Mouse (Mus musculus) c-Kit-positive CD71-positive TER-119-positive erythroid progenitor cells, embryonic 14.5 days (primary cell): Measurements from ENCODE around the gene Ctrl.
A peak's percentile ranks its signal among the peaks of the same experiment; 100 is the strongest.
"Not testable (repeated sequence)": the region's sequence is repeated elsewhere in the genome, so short reads cannot be mapped to it uniquely, and the experiment has no call there.

Source experiments
- DNase-seq: peaks from one replicate; pipeline ENCODE4 v3.0.0-alpha.2; 2013; ENCODE audit warnings: low spot score

Gene Ctrl

DNA sequence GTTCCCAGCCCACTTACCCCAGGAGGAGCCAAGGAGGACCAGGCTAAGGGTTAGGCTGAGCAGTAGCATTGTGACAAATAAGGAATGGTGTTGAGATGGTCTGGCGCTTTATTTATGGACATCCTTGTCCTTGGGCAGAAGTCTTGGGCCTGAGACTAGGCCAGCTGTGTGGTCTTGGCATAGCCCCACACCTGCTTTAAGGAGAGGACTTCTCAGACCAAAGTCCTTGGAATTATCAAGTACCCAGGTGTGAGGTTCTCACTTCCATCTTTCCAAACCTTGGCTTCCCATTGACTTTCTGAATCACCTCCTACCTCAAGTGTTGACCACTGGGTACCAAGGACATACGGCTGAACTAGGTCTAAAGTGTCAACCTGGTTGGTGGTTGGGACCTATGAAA is at the start of gene Ctrl:
Gene Ctrl, minus strand, starts transcription at position 101 of the 400 bp plus-strand sequence.
- no peak for DNase-seq

DNA sequence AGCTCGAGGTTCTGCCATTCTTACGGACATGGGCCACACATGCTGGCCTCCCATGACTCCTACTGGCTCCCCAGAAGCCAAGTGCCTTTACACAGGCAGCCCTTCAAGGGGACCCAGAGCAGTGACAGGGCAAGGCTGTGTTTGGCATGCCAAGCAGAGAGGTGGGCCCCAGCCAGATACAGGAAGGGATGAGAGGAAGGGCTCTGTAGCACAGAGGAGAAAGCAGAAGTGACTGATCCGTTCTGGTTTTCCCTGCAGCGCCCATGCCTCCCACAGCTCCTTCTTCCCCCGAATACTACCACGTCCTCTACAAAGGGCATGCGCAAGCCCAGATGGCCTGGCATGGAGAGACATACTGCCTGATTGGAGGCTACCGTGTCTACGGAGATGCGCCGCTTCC is 49.7 kb upstream of the Ctrl start:
- not testable (repeated sequence) for DNase-seq

DNA sequence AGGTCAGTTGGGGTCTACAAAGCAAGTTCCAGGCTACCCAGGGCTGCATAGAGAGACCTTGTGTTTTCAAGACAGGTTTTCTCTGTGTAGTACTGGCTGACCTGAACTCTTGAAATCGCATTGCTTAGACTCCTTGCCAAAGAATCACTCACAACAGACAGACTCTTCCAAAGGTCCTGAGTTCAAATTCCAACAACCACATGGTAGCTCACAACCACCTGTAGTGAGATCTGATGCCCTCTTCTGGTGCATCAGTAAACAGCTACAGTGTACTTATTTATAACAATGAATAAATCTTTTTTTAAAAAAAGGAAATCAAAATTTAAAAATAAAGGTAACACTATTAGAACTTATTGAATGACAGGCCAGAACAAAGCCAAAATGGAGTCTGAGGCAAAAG is 47.5 kb upstream of the Ctrl start:
- no peak for DNase-seq

DNA sequence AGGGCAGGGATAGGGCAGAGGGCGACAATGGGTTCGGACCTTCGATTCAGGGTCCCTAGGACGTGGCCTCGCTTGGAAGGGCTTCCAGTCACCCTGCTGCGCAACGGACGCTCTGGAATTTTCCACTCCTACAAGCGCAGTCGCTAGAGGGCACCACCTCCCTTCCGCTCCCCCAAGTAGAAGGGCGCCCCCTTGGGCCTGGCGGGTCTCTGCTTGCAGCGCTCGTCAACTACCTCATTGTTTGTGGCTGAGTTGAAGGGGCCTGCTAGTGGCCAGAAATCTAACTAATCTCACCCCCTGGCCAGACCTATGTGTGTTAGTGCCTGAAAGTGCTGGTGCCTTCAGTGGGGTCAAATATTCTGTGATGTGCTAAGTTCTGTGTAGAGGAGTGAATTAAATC is 45.7 kb upstream of the Ctrl start, which contains the start of gene Dpep3:
Gene Dpep3, minus strand, starts transcription at position 105 of the 400 bp plus-strand sequence.
- DNase-seq: no peak

DNA sequence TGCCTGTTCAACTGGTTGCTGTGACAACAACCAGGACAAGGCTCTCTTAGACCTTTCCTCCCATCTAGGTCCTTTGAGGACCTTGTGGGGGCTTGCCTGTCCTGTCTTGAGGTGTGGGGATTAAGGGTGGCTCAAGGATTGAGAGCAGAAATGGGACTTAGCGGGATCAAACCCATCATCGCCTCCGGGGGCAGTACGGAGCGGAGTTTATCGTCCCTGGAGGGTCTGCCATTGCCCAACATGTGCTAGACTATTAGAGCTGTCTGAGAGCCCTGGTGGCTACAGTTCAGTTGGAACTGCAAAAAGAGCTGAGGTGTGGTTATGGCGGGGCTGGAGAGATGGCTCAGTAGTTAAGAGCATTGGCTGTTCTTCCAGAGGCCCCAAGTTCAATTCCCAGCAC is 41.7 kb upstream of the Ctrl start:
- no peak for DNase-seq

DNA sequence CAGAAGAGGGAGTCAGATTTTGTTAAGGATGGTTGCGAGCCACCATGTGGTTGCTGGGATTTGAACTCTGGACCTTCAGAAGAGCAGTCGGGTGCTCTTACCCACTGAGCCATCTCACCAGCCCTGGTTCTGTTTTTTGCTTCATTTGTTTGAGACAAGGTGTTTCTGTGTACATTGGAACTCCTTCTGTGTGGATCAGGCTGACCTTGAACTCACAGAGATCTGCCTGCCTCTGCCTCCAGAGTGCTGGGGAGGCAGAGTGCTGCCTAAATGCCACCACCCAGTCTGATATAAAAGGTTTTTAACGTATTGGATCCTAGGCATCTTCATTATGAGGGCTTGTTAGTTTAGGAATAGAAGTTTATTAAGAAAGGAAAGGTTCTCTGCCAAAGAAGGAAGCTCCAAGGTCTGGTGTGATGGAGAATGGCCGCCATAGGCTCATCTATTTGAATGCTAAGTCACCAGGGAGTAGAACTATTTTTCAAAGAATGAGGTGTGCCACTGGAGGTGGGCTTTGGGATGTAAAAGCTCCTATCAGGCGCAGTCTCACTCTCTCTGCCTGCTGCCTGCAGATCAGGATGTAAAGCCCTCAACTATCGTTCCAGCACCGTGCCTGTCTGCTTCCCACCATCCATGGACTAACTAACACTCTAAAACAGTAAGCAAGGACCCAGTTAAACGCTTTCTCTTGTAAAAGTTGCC is 37.5 kb upstream of the Ctrl start:
- no peak for DNase-seq

DNA sequence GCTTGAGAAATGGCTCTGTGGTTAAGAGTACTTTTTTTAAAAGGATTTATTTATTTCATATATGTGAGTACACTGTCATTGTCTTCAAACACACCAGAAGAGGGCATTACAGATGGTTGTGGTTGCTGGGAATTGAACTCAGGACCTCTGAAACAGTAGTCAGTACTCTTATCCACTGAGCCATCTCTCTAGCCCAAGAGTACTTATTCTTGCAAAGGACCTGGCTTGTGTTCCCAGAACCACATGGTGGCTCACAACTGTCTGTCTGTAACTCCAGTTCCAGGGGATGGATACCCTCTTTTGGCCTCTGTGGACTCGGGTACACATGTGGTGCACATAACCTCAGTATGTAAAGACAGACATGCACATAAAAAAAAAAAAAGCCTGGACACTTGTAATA is 35.7 kb upstream of the Ctrl start:
- no peak for DNase-seq

DNA sequence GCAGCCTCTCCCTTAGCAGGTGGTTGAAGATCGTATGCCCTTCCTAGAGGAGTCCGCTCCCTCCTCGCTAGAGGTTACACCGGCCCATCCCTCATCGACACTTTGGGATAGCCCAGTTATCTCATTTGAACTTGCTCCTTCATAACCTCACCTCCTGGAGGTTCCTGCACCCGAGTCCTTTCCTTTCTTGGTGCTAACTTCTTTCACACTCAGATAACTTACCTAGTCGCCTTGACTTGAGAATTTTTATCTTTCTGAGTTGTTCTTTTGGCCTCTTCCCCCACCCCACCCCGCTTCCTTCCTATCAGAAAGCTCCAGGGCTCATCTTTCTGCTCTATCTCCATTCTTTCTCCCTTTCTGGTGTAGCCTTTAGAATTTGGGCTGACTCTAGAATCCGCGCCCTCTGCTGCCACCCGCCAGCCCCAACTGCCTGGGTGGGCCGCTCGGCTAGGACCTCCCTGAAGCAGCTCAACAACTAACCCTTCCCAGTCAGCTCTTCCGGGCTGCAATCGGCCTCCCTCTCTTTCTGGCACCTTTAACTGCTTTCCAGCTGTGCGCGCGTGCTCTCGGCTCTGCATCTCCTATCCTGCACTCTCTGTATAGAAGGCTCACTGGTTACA is 33.1 kb upstream of the Ctrl start:
- peak; percentile 76 for DNase-seq

DNA sequence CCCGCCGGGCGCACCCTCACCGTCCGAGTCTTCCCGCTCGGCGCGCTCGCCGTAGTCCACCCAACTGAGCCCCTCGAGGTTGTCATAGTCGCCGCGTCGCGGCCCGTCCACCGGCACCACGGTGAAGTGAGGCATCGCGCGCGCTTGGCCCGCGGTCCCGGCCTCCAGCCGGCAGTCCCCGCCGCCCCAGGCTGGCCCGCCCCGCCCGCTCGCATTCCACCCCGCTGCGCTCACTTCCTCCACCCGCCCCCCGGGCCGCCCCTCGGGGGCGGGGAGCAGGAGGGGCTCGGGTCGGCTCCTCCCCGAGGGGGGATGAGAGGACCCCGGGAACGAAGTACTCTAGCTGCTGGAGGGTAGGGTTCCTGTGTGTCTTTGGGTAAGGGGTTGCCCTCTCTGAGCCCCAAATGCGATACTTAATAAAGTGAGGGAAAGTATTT is 32.3 kb upstream of the Ctrl start, which contains the start of gene Slc12a4:
Gene Slc12a4, minus strand, starts transcription at position 193 of the 437 bp plus-strand sequence.
- DNase-seq: peak; percentile 67

DNA sequence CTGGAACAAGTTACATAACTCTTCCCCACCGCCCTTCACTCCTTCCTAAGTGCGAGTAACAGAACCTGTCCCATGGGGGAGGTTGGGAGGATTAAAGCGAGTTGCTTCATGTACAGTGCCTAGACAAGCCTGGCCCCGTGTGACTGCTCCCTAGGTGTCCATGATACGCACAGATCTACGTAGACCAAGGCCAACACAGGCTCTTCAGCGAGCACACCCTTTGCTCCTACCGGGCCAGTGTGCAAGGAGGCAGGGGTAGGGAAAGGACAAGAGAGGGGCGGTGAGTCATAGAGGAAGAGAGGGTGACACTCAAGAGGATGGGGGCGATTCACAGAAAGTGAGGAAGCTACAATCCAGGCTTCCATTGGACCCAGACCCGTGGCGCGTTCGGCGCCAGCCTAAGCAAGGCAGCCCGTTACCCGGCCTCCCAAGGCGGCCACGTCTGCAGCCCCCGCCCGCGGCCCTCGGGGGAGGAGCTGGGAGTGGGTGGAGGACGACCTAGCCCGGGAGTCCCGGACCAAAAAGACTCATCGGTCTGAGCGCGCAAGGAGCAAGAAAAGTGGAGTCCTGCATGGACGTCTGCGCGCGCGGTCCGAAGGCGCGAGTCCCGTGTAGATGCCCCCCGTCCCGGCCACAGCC is 31.7 kb upstream of the Ctrl start:
- DNase-seq: peak; percentile 50

DNA sequence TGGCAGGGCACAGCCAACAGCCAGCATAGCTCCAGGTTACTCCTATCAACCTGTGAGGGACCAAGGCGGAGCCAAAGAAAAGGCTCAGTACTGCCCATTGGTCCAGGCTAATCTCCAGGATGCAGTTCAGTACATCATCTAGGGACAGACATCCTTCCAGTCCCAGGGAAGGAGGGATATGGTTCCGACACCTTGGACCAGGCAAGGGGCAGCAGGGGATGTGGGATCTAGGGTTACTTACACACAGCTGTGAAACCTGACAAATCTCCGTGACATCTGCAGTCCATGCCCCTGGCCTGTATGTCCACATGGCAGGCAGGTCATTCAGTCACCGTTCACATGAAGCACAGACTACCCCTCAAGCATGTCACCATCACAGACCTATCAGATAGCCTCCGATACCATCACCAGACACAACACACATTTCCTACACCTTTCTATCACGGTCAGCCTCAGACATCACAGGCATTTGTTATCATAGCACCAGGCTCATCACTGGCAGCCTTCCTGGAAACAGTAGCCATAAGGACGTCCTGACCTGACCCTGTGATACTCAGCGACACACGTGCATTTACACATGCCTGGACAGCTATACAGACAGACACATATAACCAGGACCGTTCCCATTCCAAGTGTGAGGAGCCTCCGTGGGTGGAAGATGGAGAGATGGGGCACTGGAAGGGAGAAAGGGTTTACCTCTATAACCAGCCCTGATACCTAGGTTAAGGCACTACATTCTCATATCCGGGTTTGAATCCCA is 31.0 kb upstream of the Ctrl start:
- peak; percentile 29 for DNase-seq

DNA sequence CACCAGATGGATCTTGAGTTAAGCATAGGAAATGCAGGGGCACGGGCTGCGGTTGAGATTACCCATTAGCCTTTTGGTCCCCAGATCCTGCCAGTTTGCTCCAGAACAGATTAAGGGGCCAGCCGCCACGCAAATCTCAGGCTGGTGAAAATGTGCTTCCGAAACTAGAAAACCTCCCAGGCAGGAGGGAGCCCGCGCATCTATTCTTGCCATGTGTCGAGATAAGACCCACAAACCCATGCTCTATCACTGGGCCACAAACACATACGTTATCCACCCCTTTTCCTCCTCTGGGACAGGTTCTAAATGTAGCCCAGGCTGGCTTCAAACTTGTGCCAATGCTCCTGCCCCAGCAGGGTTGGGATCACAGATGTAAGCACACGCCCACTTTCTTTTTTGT is 27.9 kb upstream of the Ctrl start:
- DNase-seq: peak; percentile 55

DNA sequence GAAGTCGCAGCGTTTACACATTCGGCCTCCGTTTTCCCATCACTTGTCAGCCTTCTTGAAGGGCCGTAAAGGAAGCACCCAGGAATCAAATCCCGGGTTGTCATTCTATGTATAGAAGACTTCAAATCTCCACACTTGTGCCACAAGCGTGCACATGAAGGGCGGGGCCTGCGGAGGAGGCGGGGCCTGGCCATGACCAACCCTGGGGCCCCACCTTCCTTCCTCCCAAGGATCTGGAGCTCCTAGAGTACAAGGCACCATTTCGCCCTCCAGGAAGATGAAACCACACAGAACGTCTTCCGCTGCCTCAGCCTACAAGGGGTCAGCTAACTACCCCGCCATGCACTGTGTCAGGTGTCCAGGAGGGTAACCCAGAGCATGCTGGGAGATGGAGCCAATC is 27.4 kb upstream of the Ctrl start:
- DNase-seq: peak; percentile 47

DNA sequence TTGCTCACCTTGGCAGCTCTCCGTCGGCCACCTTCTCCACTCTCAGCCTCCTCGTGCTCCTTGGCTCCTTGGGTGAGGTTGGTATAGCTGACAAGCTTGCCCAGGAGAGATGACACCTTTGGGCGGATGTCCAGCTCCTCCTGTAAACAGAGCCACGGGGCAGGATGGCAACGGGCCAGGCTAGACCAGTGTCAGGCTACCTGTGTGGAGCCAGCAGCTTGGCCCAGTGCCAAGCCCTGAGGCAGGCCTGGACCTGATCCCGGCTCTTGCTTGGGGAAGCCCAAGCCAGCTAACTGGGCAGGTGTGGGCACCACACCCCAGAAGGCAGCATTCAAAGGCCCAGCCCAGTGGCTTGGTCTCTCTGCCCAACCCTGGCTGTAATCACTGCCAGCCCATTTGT is 25.7 kb upstream of the Ctrl start:
- DNase-seq: no peak

DNA sequence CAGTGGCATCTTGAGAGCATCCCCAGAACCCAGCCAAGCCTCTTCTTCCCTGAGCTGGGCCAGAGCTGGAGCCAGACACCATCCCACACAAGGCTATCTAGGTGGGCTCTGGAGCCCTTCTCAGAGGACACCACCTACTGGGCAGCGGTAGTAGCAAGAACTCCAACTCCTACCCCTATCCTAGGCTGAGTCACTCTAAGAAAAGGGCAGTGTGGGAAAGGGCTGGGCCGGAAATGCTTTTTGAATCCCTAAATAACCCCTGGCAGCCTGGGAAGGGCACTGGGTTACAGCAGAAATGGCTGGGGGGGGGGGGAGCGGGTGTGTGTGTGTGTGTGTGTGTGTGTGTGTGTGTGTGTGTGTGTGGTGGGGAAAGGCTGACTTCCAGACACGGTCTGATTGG is 24.2 kb upstream of the Ctrl start:
- DNase-seq: no peak

DNA sequence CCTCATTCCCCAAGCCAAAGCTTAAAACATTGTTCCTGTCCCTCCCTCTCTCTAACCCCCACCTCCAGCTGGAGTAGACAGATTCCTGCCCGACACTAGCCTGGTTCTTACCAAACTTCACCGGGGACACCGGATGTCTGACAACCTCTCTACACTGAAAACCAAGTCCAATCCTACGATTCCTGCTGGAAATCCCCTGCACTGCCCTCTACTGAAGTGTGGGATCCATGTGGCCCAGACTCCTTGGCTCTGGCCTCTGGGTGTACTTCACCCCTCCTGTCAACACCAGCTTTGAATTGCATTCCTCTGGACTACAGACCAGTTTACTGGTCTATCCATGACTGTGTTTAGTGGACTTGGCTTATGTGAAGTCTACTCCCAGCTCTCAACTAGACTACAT is 22.9 kb upstream of the Ctrl start:
- DNase-seq: no peak

DNA sequence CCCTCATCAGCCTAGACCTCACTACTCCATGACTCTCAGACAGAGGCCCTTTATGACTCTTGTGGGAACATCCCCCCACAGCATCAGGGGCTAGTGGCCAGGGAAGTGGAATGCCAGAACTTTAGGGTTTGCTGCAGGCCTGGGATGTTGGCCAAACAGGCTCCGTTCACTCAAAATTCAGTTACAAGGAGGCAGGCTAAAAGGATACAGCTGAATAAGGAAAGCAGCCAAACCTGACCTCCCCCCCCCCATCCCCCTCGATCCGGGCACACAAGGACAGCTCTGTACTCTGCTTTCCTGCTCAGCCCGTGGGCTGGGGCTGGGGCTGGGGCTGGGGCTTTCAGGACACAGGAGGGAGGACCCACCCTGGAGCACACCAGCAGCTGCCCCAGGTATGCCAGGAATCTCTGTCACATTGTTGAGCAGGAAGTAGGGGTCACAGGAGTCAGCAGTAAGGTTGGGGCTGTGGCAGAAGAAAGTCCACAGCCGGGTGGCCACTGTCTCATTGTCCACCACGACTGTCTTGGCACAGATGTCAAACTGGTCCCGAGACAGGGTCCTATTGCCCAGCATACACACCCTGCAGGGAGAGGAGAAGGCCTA is 17.5 kb upstream of the Ctrl start:
- no peak for DNase-seq

DNA sequence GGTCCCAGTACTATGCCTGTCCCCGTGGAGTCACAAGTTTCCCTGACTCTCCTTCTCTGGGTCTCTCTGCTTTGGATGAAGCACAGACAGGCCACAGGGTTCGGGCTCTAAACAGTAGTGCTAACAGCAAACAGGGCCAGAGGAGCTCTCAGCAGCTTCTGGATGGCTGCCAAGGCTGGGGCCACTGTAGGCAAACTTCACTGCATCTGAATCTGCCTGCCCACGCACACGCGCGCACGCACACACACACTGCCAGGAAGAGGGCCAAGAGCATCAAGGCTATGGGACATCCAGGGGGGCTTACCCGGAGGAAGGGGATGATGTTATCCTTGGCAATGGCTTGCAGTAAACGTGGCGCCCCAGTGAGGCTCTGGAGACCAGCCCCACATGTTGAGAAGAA is 15.7 kb upstream of the Ctrl start:
- DNase-seq: no peak

DNA sequence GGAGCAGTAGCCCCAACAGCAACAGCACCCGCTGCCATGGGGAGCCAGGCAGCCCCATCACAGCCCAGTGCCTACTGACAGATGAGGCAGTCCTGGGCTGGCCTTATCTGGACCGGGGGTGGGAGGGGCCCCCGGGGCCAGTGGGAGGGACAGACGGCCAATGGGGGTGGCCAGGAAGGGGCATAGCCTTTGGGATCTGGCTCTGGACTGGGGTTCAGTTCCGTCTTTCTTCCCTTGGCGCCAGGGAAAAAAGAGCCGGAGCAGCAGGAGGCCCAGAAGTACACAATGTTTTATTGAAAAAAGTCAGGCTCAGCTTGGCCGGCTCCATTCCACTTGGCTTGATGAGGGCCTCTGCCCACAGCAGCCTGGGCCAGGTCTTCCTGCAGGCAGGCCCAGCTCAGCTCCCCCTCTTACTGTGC is 9.7 kb upstream of the Ctrl start, which contains the start of gene Lcat:
Gene Lcat, minus strand, starts transcription at position 62 of the 419 bp plus-strand sequence.
- no peak for DNase-seq

DNA sequence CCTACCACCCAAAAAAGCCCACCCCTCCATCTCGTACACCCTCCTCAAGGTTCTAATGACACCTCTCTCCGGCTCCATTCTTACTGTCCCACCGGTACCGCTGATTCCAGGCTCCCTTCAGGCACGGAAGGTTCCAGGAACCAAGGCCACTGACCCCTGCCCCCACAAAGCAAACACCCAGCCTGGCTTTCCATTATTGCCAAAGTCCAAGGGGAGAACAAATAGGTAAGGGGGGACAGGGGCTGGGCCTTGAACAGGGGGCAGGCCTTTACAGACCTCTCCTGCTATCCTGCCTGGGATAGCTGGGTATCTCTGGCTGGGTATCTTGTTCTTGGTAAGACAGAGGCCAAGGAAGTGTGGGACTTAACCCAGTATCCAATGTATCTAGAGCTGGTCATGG is 8.9 kb upstream of the Ctrl start:
- no peak for DNase-seq

DNA sequence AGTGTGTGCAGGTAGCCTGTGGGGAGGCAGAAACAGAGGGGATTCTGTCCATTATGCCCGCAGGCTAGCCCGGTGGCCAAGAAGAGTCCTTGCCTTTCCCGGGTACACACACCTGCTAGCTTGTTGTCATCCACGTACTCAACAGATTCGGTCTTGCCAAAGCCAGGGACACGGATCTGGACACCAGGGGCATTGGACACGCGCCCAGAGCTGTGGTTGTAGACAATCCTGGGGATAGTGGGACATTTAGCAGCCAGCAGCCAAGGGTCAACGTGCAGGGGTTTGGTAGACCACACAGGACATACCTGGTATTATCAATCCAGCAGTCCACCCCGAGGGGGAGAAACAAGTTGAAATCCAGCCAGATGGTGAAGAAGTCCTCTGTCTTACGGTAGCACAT is 8.4 kb upstream of the Ctrl start:
- DNase-seq: no peak

DNA sequence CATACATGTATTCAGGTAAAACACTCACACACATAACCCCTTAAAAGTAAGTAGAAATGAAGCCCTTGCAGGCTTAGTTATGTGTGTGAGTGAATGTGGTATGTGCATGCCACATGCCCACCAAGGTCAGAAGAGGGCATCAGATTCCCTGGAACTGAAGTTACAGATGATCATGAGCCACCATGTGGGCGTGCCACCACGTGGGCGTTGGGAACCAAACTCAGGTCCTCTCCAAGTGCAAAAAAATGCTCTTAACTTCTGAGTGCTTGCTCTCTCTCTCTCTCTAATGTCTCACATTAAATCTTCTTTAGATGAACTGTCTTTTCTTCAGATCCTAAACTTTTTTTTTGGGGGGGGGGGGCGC is 4.6 kb upstream of the Ctrl start, which contains the start of gene Psmb10:
Gene Psmb10, minus strand, starts transcription at position 139 of the 364 bp plus-strand sequence.
- peak; percentile 68 for DNase-seq
